Mouse (Mus musculus) forebrain, embryonic 13.5 days (tissue): ENCODE data around the gene Pdgfd. TPM values are rescaled to one million over a fixed set of nuclear protein-coding genes. Genes with fewer than 3 reads are reported as not detected.

ENCODE experiments used
- ATAC-seq: fragments of 200-750 bp; cut with Nextera tagmentation; 2 replicates; pipeline ENCODE4 v1.8.0; 2017
- H3K27ac ChIP-seq: fragments of 300-500 bp; sonication (generic); 2 replicates; pipeline ENCODE4 v1.5.1; 2015; ENCODE audit warnings: inconsistent platforms, mild to moderate bottlenecking, moderate library complexity
- H3K27me3 ChIP-seq: fragments of 300-500 bp; sonication (generic); 2 replicates; pipeline ENCODE4 v1.6.1; 2015; ENCODE audit warnings: mild to moderate bottlenecking, inconsistent platforms
- H3K36me3 ChIP-seq: fragments of 300-500 bp; sonication (generic); 2 replicates; pipeline ENCODE4 v1.6.1; 2015; ENCODE audit warnings: mild to moderate bottlenecking, inconsistent platforms; ENCODE audit not compliant: poor library complexity, severe bottlenecking
- H3K4me1 ChIP-seq: fragments of 300-500 bp; sonication (generic); 2 replicates; pipeline ENCODE4 v1.6.1; 2015; ENCODE audit warnings: inconsistent platforms
- H3K4me2 ChIP-seq: fragments of 300-500 bp; sonication (generic); 2 replicates; pipeline ENCODE4 v1.6.1; 2015; ENCODE audit warnings: inconsistent platforms, mild to moderate bottlenecking, moderate library complexity
- H3K4me3 ChIP-seq: fragments of 300-500 bp; sonication (generic); 2 replicates; pipeline ENCODE4 v1.5.1; 2015; ENCODE audit warnings: mild to moderate bottlenecking, inconsistent platforms
- H3K9ac ChIP-seq: fragments of 300-500 bp; sonication (generic); 2 replicates; pipeline ENCODE4 v1.6.1; 2015; ENCODE audit warnings: mild to moderate bottlenecking, inconsistent platforms
- H3K9me3 ChIP-seq: fragments of 300-500 bp; sonication (generic); replicated peaks from 2 replicates; pipeline ENCODE4 v1.6.1; 2016; ENCODE audit warnings: inconsistent platforms
- WGBS: fragments of 180-500 bp; shearing (Covaris S2); methylation state at CpG from one replicate; pipeline ENCODE4 v1.1.7; 2015; 5-methylcytosine and 5-hydroxymethylcytosine counted together
- polyA plus RNA-seq: library from polyadenylated mRNA; unstranded; fragments of >200 nt; fragmentation: Nextera tagmentation; extraction: Ambion mirVana; gene quantifications from 2 replicates; pipeline ENCODE4 v1.2.1, GENCODE M21; 2015

Pdgfd gene
- polyA plus RNA-seq, 1 experiment from 2014 or later = 0.81 TPM

DNA sequence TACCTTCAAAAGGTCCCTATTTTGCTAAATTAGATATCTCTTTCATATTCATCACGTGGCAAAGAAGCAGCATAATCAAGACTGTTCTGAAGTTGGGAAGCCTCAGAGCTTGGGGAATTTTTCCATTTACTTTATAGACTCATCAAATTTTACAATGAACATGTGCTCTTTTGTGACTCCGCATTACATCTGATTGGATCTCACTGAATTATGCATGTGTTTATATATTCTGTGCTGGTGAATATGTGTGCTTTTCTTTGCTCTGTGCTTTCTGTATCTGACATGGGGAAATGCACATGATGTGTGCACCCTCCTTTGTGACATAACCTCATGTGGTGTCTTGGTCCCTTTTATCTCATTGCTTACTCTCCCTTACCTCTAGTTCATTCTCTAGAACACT is 83.6 kb downstream of the Pdgfd start:
- peak; percentile 52; the same call in 1 of the 2 replicates for ATAC-seq
- H3K9ac ChIP-seq = no peak overlapping the region
- no peak overlapping the region for H3K4me2 ChIP-seq
- 0 out of 2 replicates have a peak, but pooled peaks cover 3% of the 10 kb centered on the region for H3K4me1 ChIP-seq
- 75% methylated on average over 2 of the region's 2 CpGs for WGBS
- H3K27ac ChIP-seq = no peak overlapping the region
- H3K36me3 ChIP-seq = no peaks in the 10 kb centered on the region
- H3K27me3 ChIP-seq = no peaks in the 10 kb centered on the region
- H3K9me3 ChIP-seq = no peaks in the 10 kb centered on the region
- no peak overlapping the region for H3K4me3 ChIP-seq

DNA sequence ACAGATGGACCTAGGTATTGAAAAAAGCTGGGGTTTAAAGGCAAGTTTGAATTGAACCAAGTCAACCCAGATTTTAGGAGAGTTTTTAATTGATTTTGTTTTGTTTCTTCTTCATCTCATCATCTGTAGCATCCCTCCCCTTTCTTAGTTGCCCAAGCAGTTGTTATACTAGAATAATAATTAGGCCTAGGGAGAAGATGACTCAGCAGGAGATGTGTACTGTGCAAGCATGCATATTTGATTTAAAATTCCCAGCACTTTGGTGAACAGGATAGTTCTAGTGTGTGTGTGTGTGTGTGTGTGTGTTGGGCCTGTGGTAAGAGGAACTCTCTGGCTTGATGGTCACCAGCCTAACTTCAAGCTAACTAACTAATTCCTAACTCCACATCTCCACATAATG is 88.7 kb downstream of the Pdgfd start:
- Histone ChIP-seq H3K9me3 (no peaks in the 10 kb centered on the region), H3K4me1 (no peaks in the 10 kb centered on the region), H3K4me2 (no peak overlapping the region), H3K27ac (no peak overlapping the region), H3K36me3 (no peaks in the 10 kb centered on the region), H3K9ac (no peak overlapping the region), H3K27me3 (no peaks in the 10 kb centered on the region), H3K4me3 (no peak overlapping the region)
- no peak for ATAC-seq

DNA sequence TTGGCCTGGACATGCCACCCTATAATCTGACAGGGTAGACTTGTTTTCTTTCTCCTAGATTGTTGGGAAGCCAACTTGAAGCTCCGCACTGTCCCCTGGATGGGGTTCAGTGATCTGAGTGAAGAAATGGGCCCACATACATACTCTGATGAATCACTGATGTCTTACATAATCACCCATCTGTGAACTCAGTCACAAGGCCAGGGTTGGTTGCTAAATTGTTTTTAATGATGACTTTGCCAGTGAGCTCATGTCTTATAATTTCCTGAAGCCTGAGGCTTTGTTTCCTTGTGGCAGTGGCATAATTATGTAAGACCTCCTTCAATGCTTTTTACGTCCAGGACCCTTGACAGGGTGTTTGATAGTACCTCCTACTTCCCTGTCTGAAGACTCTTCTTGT is 96.4 kb downstream of the Pdgfd start:
- Histone ChIP-seq H3K9me3 (no peaks in the 10 kb centered on the region), H3K27me3 (no peaks in the 10 kb centered on the region), H3K9ac (no peak overlapping the region), H3K36me3 (no peaks in the 10 kb centered on the region), H3K27ac (no peak overlapping the region), H3K4me2 (no peak overlapping the region), H3K4me1 (no peaks in the 10 kb centered on the region), H3K4me3 (no peak overlapping the region)
- no peak for ATAC-seq
- WGBS = 84% methylated on average over 2 of the region's 2 CpGs

DNA sequence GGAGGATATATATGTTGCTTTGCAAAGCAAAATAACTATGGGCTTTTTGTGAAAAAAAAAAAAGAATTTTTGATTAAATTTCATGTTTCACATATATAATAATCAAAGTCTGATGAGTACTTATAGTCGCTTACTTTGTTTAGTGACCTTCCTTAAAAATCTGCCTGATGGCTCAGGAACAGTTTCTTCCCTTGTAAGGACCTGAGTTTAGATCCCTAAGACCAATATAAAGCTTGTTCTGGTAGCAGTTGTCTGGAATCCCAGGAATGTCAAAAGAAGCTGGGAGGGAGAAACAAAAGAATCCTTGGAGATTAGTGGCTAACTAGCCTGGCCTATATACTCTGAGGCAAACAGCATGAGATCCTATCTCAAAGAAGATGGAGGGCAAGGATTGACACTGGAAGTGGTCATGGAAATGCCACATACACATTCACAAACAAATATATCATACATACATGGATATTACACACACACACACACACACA is 101.5 kb downstream of the Pdgfd start, which contains the start of gene Ddi1:
Gene Ddi1 (minus strand): TSS at position 51 of the 485 bp plus-strand sequence.
- no peak for ATAC-seq
- WGBS = 40% methylated on average over 1 of the region's 1 CpGs

DNA sequence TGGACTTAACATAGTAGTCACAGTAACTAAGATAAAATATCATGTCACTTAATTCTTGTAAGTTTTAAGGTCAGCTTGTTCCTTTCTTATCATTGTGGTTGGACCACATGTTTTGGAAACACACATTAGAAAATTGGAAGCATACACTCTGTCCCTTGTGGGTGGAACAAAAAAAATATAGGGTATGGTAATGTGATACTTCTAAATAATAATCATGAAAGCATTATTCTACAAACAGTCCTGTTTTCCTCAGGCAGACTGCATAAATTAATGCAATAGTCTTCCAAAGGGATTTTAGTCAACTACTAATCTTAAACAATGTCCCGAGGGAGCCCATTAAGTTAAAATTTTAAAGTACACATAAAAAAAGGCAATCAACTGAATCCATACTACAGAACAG is 108.0 kb downstream of the Pdgfd start:
- no peaks in the 10 kb centered on the region for H3K9me3 ChIP-seq
- H3K9ac ChIP-seq = no peak overlapping the region
- no peaks in the 10 kb centered on the region for H3K36me3 ChIP-seq
- H3K27ac ChIP-seq = no peak overlapping the region
- 85% methylated on average over 1 of the region's 1 CpGs for WGBS
- H3K4me2 ChIP-seq = no peak overlapping the region
- H3K27me3 ChIP-seq = no peaks in the 10 kb centered on the region
- no peak for ATAC-seq
- H3K4me1 ChIP-seq = no peaks in the 10 kb centered on the region
- H3K4me3 ChIP-seq = no peak overlapping the region

More for the DNA sequence above, 101.5 kb downstream of the Pdgfd start, which contains the start of gene Ddi1:
- no peaks in the 10 kb centered on the region for H3K4me1 ChIP-seq
- no peak within 1 kb of the TSS for H3K9ac ChIP-seq
- no peak within 1 kb of the TSS for H3K4me2 ChIP-seq
- no peaks in the 10 kb centered on the region for H3K27me3 ChIP-seq
- H3K36me3 ChIP-seq = no peaks in the 10 kb centered on the region
- H3K27ac ChIP-seq = no peak within 1 kb of the TSS
- H3K9me3 ChIP-seq = no peaks in the 10 kb centered on the region
- no peak within 1 kb of the TSS for H3K4me3 ChIP-seq

DNA sequence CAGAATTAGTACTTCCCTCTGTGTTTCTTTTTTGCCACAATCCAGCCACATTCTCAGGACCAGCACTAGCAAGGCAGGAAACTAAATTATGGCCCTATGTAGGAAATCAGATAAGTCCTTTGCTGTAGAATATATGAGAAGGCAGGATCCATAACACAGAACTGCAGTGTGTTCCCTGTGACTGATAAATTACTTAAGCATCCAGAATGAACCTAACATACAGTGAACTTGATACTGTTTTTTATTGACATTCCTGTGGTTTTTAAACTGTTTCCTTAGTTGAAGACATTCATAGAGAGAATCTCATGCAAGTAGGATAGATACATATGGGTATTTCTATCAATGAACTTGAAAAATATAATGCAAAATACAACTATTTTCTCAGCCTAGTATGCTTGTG is 109.1 kb downstream of the Pdgfd start:
- no peak overlapping the region for H3K27ac ChIP-seq
- no peaks in the 10 kb centered on the region for H3K27me3 ChIP-seq
- no peak overlapping the region for H3K9ac ChIP-seq
- H3K36me3 ChIP-seq = no peaks in the 10 kb centered on the region
- no peak for ATAC-seq
- no peaks in the 10 kb centered on the region for H3K9me3 ChIP-seq
- H3K4me3 ChIP-seq = no peak overlapping the region
- H3K4me2 ChIP-seq = no peak overlapping the region
- H3K4me1 ChIP-seq = no peaks in the 10 kb centered on the region

DNA sequence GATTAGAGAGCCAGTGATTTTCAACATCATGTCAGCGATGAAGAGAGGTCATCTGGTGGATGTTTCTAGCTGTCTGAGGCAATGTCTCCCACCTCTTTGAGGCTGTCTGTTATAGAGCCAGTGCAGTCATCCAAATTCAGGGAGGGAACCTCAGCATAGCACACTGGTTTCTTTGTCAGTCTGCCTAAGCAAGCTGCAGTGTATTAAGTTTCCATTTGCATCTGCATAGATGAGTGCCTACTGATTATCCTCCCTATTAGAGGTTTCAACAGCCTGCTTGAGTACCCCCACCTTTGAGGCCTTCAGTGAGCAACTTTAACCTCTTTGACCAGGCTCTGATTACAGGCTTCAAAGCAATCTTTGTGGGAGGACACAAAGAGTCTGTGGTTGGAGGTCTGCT is 118.4 kb downstream of the Pdgfd start:
- Histone ChIP-seq H3K27ac (no peak overlapping the region), H3K27me3 (no peaks in the 10 kb centered on the region), H3K4me3 (no peak overlapping the region), H3K4me1 (peaks cover 10% of the 10 kb centered on the region), H3K36me3 (no peaks in the 10 kb centered on the region), H3K9me3 (no peaks in the 10 kb centered on the region), H3K4me2 (no peak overlapping the region), H3K9ac (no peak overlapping the region)
- peak; percentile 79; the same call in 1 of the 2 replicates for ATAC-seq
- 31% methylated on average over 1 of the region's 1 CpGs for WGBS

DNA sequence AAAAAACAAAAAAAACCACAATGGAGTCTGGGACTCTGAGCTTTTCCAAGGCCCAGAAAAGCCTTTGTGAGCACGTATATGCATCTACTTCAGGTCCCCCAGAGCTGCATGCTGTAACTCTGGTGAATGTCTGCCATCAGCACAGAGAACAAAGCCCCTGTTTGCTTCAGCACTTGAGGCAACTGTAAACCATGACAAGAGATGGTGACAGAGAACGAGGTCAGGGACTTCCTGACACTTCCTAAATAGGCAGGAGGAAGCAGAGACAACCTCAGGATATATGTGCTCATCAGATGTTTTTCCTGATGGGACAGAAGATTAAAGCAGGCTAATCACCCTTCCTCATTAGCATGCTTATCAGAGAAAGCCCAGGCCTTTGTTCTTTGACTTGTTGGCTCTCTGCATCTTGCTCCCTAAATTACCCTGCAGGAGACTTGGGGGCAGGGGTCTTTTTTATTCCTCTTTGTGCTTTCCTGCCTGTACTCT is 120.9 kb downstream of the Pdgfd start:
- H3K4me1 ChIP-seq = peaks cover 10% of the 10 kb centered on the region
- H3K36me3 ChIP-seq = no peaks in the 10 kb centered on the region
- H3K9ac ChIP-seq = no peak overlapping the region
- H3K27me3 ChIP-seq = no peaks in the 10 kb centered on the region
- peak; percentile 45; the same call in 1 of the 2 replicates for ATAC-seq
- no peak overlapping the region for H3K4me2 ChIP-seq
- no peaks in the 10 kb centered on the region for H3K9me3 ChIP-seq
- 0% methylated on average over 2 of the region's 2 CpGs for WGBS
- no peak overlapping the region for H3K27ac ChIP-seq
- no peak overlapping the region for H3K4me3 ChIP-seq

DNA sequence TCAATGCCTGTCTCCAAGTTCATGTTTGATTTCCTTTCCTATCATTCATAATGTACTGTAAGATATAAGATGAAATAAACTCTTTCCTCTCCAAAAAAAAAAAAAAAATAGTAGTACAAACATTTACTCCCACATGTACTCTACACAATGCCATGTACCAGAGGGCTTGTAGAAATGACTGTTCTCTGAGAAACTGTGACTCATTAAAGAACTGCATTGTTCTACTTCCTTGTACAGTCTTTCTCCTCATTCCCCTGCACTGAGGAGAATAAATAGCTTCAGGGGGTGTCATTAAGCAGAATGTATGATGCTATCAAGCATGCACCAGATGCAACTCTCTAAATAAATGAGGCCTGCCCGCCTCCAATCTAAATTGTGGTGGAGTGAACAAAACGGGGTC is 130.2 kb downstream of the Pdgfd start:
- H3K4me2 ChIP-seq = no peak overlapping the region

DNA sequence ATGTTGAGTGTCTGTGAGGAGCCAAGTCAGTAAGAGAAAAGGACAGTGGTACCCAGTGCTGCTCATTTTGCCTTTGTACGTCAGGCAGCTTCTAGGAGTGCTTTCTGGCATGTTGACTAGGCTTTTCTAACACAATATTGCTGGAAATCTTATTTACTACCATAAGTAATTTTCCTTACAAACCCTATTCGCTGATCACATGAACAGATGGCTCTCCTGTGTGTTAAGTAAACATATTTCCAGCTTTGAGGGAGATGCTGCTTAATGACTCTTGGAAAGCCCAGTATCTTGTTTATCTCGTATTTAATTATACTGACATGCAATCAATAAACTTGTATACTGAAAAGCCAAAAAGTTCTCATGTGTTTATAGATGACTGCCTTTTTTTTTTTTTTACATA is 133.7 kb downstream of the Pdgfd start:
- Histone ChIP-seq H3K36me3 (no peaks in the 10 kb centered on the region), H3K4me3 (no peak overlapping the region), H3K27me3 (no peaks in the 10 kb centered on the region), H3K4me2 (no peak overlapping the region), H3K4me1 (0 out of 2 replicates have a peak, but pooled peaks cover 4% of the 10 kb centered on the region), H3K9me3 (no peaks in the 10 kb centered on the region), H3K27ac (no peak overlapping the region), H3K9ac (no peak overlapping the region)
- no peak for ATAC-seq
- WGBS = 77% methylated on average over 3 of the region's 3 CpGs

More for the DNA sequence above, 130.2 kb downstream of the Pdgfd start:
- Histone ChIP-seq H3K27me3 (no peaks in the 10 kb centered on the region), H3K27ac (no peak overlapping the region), H3K36me3 (no peaks in the 10 kb centered on the region), H3K9me3 (no peaks in the 10 kb centered on the region), H3K9ac (no peak overlapping the region), H3K4me1 (0 out of 2 replicates have a peak, but pooled peaks cover 4% of the 10 kb centered on the region), H3K4me3 (no peak overlapping the region)
- 60% methylated on average over 2 of the region's 2 CpGs for WGBS
- ATAC-seq = no peak

DNA sequence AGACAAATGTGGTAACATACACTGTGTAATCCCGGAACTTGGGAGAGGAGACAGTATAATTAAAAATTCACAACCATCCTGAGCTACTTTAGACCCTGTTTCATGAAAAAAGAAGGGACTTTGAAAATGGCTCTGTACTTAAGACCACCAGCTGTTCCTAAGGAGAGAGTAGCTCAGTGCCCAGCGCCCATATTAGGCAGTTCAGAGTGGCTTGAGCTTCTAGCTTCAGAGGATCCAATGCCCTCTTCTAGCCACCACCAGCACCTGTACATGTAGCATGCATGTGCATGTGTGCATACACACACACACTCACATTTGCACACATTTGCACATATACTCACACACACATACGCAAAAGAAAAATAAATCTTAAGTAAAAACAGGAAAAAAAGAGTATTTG is 136.2 kb downstream of the Pdgfd start:
- H3K9me3 ChIP-seq = no peaks in the 10 kb centered on the region
- H3K4me2 ChIP-seq = no peak overlapping the region
- no peaks in the 10 kb centered on the region for H3K4me1 ChIP-seq
- no peak overlapping the region for H3K27ac ChIP-seq
- ATAC-seq = no peak
- H3K36me3 ChIP-seq = no peaks in the 10 kb centered on the region
- H3K9ac ChIP-seq = no peak overlapping the region
- H3K27me3 ChIP-seq = no peaks in the 10 kb centered on the region
- WGBS = 88% methylated on average over 3 of the region's 3 CpGs
- H3K4me3 ChIP-seq = no peak overlapping the region

DNA sequence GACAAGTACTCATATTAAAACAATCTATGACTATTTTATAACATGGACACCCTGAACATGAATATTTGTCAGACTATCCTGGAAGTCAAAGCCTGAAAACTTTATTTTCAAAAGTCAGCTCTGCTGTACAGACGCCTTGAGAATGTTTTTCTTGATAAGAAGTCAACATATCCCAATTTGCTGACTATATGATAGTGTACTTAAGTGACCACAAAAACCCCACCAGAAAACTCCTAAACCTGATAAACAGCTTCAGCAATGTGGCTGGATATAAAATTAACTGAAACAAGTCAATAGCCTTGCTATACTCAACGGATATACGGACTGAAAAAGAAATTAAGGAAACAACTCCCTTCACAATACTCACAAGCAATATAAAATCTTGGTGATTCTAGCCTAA is 137.5 kb downstream of the Pdgfd start:
- Histone ChIP-seq H3K27ac (no peak overlapping the region), H3K9ac (no peak overlapping the region), H3K27me3 (no peaks in the 10 kb centered on the region), H3K9me3 (no peaks in the 10 kb centered on the region), H3K36me3 (no peaks in the 10 kb centered on the region), H3K4me1 (no peaks in the 10 kb centered on the region), H3K4me3 (no peak overlapping the region), H3K4me2 (no peak overlapping the region)
- 97% methylated on average over 3 of the region's 3 CpGs for WGBS
- ATAC-seq = no peak

DNA sequence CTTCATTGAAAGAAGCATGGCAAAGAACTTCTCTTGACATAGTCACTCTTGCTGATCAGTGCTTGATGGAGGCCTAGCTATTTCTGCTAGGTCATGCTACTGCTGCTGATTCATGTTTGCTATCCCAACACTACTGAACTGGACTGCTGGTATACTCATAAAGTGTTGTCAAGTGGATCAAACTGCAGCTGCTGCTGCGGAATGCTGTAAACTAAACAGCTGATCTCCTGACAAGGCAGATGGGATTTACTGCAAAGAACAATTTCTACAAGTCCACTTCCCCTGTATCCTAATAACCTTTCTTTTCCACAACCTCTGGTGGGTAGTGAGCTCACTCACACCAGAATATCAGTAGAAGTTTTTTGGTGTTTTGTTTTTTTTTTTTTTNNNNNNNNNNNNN is 148.7 kb downstream of the Pdgfd start:
- H3K36me3 ChIP-seq = no peaks in the 10 kb centered on the region
- H3K4me1 ChIP-seq = no peaks in the 10 kb centered on the region
- no peak overlapping the region for H3K9ac ChIP-seq
- ATAC-seq = no peak
- H3K27ac ChIP-seq = no peak overlapping the region
- 89% methylated on average over 1 of the region's 1 CpGs for WGBS
- H3K4me2 ChIP-seq = no peak overlapping the region
- H3K4me3 ChIP-seq = no peak overlapping the region
- H3K9me3 ChIP-seq = no peaks in the 10 kb centered on the region
- H3K27me3 ChIP-seq = no peaks in the 10 kb centered on the region
